Mouse (Mus musculus): Measurements from ENCODE around the gene Hadhb.
"Not testable (repeated sequence)": the region's sequence is repeated elsewhere in the genome, so short reads cannot be mapped to it uniquely, and the experiment has no call there.

Hadhb gene

DNA sequence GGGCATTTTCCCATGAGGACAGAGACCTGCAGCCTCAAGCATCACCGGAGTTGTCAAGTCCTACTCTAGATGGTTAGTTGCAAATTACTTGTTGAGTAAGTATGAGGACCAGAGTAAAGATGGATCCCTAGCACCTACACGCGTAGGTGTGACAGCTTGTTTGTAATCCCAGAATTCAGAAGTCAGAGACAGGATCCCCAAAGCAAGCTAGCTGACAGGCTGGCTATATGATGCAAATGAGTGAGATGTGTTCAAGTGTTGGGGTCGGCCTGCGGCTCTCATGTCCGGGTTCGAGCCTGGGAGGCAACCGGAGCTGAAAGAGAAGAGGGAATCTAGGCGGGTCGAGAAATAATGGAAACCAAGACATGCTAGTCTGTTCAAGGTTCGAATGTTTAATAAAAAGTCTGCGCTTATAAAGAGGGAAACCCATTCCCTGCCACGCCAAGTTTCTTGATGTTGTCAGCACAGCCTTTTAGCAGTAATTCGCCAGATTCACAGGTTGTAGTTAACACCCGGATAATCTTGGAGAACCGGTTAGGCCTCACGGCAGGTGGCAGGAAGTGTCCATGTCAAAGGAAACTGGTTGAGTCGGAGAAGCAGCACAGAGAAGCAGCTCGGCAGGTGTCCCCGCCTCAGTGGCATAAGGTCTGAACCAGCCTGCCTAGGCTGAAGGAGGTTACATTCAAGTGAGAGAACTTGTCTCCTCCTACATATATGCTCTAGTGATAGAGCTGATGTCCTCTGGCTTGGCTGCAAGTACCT lies 18.1 kb downstream of the Hadhb start:
- DNase-seq (ENCODE audit: low spot score in 2 of 2) = no peak

DNA sequence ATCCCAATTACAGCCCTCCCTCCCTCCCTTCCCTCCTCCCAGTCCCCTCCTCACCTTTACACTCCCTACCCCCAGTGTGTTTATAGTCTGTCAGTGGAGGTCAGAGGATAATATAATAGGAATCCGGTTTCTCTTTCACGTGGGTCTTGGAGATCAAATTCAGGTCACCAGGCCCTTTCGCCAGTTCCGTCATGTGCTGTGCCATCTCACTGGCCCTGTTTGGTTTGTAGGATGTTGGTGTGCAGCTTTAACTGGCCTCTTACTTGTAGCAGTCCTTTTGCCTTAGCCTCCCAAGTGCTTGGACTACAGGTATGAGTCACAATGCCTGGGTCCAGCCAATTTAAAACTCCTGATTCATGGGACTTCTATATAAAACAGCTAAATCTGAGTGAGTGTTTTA lies 20.8 kb downstream of the Hadhb start:
- DNase-seq (ENCODE audit: low spot score in 2 of 2) = no peak

DNA sequence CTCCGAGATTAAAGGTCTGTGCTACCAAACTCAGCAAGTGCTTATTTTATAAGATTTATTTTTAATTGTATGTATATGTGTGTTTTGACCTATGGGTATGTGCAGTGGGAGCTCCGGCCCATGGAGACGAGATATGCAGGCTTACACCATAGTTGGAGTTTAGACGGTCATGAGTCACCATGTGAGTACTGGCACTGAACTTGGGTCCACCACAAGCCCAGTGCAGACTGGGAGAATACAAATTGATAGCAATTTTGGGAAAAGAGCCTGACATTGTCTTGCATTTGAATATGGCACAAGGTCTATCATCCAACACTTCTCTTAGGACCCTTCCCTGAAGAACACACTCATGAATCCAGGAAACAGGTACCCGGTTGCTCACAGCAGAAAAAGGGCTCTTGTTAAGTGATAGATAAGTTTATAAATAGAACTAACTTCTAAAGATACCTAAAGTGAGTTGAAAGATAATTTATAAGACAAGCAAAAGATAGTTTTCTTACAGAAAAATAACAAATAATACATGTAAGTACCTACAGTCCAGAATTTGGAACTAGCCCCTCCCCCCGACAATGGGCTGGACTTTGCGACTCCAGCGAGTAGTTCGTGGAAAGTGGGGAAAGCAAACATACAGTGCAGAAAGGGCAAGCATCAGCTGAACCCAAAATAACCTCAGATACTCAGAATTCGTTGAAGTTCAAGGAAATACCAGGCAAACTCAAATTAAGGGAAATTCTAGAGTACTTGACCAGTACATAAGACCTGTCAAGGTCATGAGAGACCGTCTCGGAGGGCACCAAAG lies 32.8 kb downstream of the Hadhb start:
- DNase-seq (ENCODE audit: low spot score in 2 of 2) = no peak

DNA sequence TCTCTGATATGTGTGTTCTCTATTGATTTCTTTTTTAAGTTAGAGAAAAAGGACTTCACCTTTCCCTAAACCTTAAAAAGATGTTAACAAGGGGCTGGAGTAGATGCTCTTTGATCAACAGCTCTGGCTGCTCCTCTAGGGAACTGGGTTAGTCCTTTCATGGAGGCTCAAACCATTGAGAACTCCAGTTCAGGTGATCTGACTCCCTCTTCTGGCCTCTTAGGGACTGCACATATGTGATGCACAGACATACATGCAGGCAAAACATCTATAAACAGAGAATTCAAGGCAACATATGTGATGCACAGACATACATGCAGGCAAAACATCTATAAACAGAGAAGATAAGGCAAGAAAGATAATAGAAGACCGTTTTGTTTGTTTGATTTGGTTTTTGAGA lies 37.4 kb downstream of the Hadhb start:
- DNase-seq (ENCODE audit: low spot score in 2 of 2) = no peak

DNA sequence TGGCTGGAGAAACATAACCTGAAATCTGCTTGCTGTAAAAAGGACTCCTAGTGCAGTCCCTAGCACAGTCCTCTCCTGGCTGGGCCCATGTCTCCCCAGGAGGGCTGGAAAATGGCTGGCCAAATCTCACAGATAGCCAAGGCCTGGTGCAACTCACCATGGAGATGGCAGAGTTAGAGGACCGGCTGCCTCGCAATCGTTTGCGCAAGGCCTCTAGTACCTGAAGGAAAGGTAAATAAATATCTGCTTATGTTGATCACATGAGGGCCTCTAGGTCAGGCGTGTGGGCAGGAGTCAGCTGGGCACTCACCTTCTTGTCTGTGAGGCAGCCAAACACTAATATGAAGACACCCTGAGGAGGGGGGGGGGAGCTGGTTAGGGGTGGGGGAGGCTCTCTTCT lies 40.3 kb downstream of the Hadhb start:
- DNase-seq (ENCODE audit: low spot score in 2 of 2) = no peak

DNA sequence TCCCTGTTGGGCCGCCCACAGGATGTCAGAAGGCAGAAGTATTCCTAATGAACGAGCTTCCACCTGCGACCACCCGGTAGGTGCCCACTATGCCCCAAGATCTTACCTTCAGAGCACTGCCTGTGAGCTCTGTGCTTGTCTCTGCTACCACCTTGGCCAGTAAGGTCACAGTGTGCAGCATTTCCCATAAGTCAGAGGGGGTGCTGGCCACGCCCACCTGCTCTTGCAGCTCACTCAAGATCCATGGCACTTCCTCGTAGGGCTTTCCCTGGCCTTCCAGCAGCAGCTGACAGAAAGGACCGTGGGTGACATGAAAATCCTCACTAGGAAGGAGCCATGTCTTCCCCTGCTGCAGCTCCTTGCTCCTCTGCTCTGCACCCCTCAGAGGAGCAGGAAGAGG lies 43.2 kb downstream of the Hadhb start:
- no peak for DNase-seq (ENCODE audit: low spot score in 2 of 2)

- DNase-seq (ENCODE audit: low spot score in 2 of 2) = no peak
Observed at GRCm38 (mm10) chr5:30201521-30201920, 46.5 kb downstream of the Hadhb start.

- DNase-seq (ENCODE audit: low spot score in 2 of 2) = no peak
Observed at GRCm38 (mm10) chr5:30202221-30202620, 47.2 kb downstream of the Hadhb start.

GRCm38 (mm10) chr5:30203216-30203885 lies 48.3 kb downstream of the Hadhb start:
- no peak for DNase-seq (ENCODE audit: low spot score in 2 of 2)

DNA sequence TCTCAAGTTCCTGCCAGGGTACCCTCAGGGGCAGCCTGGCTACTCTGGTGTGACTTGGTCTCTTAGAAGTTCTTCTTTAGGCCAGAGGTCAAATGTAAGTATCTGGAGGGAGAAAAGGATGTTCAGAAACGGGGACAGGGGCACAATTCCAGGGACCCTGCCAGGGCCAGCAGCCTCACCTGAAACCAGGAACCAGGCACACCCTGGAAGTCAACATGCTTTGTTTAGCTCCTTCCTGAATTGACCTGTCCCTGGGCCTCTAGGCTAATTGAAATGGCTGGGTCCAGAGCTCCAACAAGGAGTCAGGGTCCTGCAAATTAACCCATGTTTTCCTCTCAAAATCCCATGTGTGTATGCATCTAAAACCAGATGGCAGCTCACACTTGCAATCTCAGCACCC lies 49.4 kb downstream of the Hadhb start:
- no peak for DNase-seq (ENCODE audit: low spot score in 2 of 2)

GRCm38 (mm10) chr5:30205034-30205433 lies 50.0 kb downstream of the Hadhb start:
- DNase-seq (ENCODE audit: low spot score in 2 of 2) = no peak

DNA sequence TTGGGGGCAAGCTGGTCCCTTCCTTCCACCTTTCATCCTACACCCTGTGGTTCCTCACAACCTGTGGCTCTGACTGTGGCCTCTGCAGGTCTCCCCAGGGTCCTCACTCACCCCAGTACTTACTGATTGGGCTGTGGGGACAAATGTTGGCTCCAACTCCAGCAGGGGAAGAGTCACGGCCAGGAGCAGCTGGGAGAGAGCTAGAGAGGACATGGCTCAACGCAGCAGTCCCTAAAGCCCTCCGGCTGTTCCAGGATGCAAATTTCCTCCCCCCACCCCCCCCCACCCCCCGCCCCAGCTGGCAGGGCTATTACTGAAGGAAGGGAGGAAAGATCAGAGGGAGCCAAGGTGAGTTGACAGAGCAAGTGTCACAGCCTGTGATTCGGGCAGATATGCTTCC lies 50.4 kb downstream of the Hadhb start, which contains the start of gene Adgrf3:
Gene Adgrf3, minus strand, starts transcription at position 230 of the 400 bp plus-strand sequence.
- no peak for DNase-seq (ENCODE audit: low spot score in 2 of 2)

DNA sequence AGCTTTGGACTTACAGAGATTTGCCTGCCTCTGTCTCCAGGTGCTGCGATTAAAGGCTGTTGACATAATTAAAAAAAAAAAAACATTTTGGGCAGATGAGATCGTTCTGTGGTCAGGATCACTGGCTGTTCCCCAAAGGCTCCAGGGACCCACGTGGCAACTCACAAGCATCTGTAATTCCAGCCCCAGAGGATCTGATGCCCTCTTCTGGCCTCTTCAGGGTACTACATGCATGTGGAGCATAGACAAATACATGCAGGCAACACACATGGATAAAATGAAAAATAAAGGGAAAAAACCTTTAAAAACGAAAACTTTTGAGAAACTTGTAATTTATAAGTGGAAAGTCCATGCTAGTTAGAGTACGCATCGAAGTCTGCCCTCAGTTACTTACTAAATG lies 52.2 kb downstream of the Hadhb start:
- no peak for DNase-seq (ENCODE audit: low spot score in 2 of 2)

DNA sequence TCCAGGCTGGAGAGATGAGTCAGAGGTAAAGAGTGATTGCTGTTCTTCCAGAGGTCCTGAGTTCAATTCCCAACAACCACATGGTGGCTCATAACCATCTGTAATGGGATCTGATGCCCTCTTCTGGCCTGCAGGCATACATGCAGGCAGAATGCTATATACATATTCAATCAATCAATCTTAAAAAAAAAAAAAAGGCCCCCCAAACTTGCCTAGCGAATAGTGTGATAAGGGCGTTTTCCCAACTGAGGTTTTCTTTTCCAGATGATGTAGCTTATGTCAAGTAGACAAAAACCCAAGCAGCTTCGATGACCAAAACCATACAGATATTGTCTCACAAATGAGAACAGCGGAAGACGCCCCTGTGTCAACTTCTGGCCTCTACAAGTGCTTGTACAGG lies 55.7 kb downstream of the Hadhb start:
- DNase-seq (ENCODE audit: low spot score in 2 of 2) = not testable (repeated sequence)

- DNase-seq (ENCODE audit: low spot score in 2 of 2) = peak in 1 of 2 experiments; percentile 25
Observed at GRCm38 (mm10) chr5:30214889-30215288, 59.8 kb downstream of the Hadhb start.

DNA sequence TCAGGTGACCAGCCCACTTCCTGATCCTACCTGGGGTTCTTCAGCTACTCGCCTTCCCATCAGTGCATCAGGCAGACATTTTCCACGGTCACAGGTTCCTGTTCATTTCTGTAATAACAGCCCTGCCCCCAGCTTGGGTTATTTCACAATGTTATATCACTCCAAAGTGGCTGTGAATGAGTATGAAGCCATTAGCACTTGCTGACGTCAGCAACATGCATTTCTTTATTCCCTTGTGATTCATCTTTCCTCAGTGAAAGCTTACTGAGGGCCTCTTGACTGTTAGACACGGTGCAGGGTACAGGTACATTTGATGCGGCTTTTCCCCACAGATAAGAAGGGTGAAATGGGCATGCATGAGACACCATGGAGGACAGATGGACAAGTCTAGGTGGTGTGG lies 60.9 kb downstream of the Hadhb start:
- no peak for DNase-seq (ENCODE audit: low spot score in 2 of 2)

DNA sequence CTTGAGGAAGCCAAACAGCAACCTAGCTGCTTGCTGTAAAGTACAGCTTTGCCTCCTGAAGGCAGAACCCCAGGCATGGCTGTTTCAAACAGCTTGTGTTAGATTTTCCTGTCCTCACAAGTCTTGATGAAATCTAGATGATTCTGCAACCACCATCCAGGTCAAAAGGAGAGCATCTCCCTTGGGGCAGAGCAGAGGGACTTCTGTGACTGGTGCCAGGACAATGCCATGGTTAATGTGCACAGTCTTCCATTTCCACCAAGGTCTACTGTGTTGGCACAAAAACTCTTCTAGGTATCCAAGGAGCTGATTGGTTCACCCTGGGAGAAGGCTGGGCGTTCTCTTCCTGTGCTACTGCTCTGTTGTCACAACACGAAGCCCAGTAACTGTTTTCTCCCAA lies 64.7 kb downstream of the Hadhb start:
- no peak for DNase-seq (ENCODE audit: low spot score in 2 of 2)

DNA sequence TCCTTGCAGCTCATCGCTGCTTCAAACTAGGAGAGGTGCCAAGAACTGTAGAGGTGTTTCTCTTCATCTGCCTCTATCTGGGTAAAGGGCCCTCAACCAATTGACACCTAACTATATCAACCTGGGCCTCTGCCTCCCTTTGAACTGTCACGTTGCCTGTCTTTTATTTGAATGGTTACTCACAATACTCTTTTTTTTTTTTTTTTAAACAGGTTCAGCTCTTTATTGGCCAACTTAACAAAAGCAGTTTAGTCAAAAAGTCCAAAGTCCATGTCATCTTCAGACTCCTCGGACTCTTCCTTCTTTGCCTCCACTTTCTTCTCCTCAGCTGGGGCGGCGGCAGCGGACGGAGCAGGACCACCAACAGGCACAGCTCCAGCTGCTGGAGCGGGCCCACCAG lies 65.6 kb downstream of the Hadhb start:
- no peak for DNase-seq (ENCODE audit: low spot score in 2 of 2)

GRCm38 (mm10) chr5:30222681-30223080 lies 67.6 kb downstream of the Hadhb start:
- no peak for DNase-seq (ENCODE audit: low spot score in 2 of 2)

DNA sequence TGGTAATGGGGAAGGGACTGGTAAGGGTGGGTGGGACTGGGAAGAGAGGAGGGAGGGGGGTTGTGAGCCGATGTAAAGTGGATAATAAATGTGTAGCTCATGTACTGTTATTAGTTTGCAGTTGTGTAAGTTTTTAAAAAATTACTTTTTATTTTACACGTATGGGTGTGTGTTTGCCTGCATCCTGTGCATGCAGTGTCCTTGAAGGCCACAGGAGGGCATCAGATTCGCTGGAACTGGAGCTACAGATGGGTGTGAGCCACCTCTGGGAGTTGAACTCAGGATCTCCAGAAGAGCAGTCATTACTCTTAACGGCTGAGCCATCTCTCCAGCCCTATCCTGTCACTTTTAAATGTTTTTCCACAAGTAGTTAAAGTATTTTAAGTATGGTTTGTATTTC lies 75.9 kb downstream of the Hadhb start:
- peak in 1 of 2 experiments; percentile 40 for DNase-seq (ENCODE audit: low spot score in 2 of 2)

DNA sequence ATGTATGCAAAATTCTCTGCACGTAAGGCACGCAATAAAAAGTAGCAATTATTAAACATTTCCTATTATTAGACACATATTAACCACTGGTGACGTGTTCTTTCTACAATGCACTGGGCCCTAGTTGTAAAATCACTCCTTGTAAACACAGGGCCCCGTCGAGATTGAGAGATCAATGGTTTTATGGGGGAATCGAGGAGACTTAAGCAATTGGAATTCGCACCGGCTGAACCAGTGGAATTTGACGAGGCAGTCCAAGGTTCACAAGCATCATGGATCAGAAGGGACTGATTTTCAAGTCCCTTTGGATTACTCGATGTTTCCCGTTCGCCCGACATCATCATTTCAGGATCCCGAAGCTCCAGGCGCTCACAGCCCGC lies 76.8 kb downstream of the Hadhb start:
- DNase-seq (ENCODE audit: low spot score in 2 of 2) = no peak

- peak; percentile 97 to 98 for DNase-seq (ENCODE audit: low spot score in 2 of 2)
Observed at GRCm38 (mm10) chr5:30232271-30232971, 77.4 kb downstream of the Hadhb start, which contains the start of gene Selenoi. TSS of gene Selenoi (plus strand) at chr5:30232581.

Measured in spleen, postnatal 14 days (tissue).